Mouse (Mus musculus) MEL (cell line): Measurements from ENCODE around the gene Prrc2b. TPM values are rescaled to one million over a fixed set of nuclear protein-coding genes. Genes with fewer than 3 reads are reported as not detected.
A peak's percentile ranks its signal among the peaks of the same experiment; 100 is the strongest.

Experiments used
- DNase-seq: peaks from one replicate; pipeline ENCODE4 v3.0.0; 2011; ENCODE audit warnings: low read depth, low spot score
- H3K27ac ChIP-seq: 2 replicates; pipeline ENCODE4 v1.5.1; 2012; ENCODE audit warnings: low read depth, mild to moderate bottlenecking, control low read depth, low read length, moderate library complexity; ENCODE audit not compliant: control insufficient read depth
- H3K27me3 ChIP-seq, 2 experiments: fragments of 150-350 bp in 1 of 2; sonication (generic) in 1 of 2; 2 replicates each; pipeline ENCODE4 v1.6.1; 2012; ENCODE audit warnings: low read length in 2 of 2, mild to moderate bottlenecking in 2 of 2, improper control_type of control experiment in 1 of 2, moderate library complexity in 1 of 2; ENCODE audit not compliant: insufficient read depth in 2 of 2, control insufficient read depth in 1 of 2
- H3K36me3 ChIP-seq, 2 experiments: 2 replicates each; pipeline ENCODE4 v1.6.1; 2012 to 2014; ENCODE audit warnings: low read length in 2 of 2, improper control_type of control experiment in 1 of 2, inconsistent platforms in 1 of 2, mild to moderate bottlenecking in 1 of 2; ENCODE audit not compliant: insufficient read depth in 2 of 2, control insufficient read depth in 1 of 2
- H3K4me1 ChIP-seq, 2 experiments: fragments of 150-350 bp in 1 of 2; sonication (generic) in 1 of 2; 2 replicates each; pipeline ENCODE4 v1.6.1; 2012; ENCODE audit warnings: low read length in 2 of 2, improper control_type of control experiment in 1 of 2, mild to moderate bottlenecking in 1 of 2; ENCODE audit not compliant: insufficient read depth in 2 of 2, control insufficient read depth in 1 of 2
- H3K4me3 ChIP-seq, 2 experiments: fragments of 150-350 bp in 1 of 2; sonication (generic) in 1 of 2; 2 replicates each; pipeline ENCODE4 v1.5.1; 2012; ENCODE audit warnings: low read depth in 2 of 2, low read length in 2 of 2, mild to moderate bottlenecking in 2 of 2, moderate library complexity in 2 of 2, control low read depth in 1 of 2, improper control_type of control experiment in 1 of 2; ENCODE audit not compliant: control insufficient read depth in 1 of 2, insufficient read depth in 1 of 2
- H3K79me2 ChIP-seq: 2 replicates; pipeline ENCODE4 v1.6.1; 2012; ENCODE audit warnings: mild to moderate bottlenecking, low read length, moderate library complexity; ENCODE audit not compliant: control insufficient read depth, poor library complexity, insufficient read depth
- H3K9ac ChIP-seq: 2 replicates; pipeline ENCODE4 v1.6.1; 2012; ENCODE audit warnings: low read depth, mild to moderate bottlenecking, control low read depth, low read length, moderate library complexity; ENCODE audit not compliant: control insufficient read depth, poor library complexity, severe bottlenecking
- H3K9me3 ChIP-seq: fragments of 150-350 bp; sonication (generic); replicated peaks from 2 replicates; pipeline ENCODE4 v1.6.1; 2012; ENCODE audit warnings: mild to moderate bottlenecking, low read length, improper control_type of control experiment, moderate library complexity; ENCODE audit not compliant: insufficient read depth
- BHLHE40 ChIP-seq: IDR thresholded peaks from 2 replicates; pipeline ENCODE4 v1.6.1; 2012; ENCODE audit warnings: low read depth, mild to moderate bottlenecking, inconsistent platforms, low read length, improper control_type of control experiment, borderline replicate concordance
- CHD1 ChIP-seq: IDR thresholded peaks from 2 replicates; pipeline ENCODE4 v1.6.1; 2012; ENCODE audit warnings: low read depth, mild to moderate bottlenecking, inconsistent platforms, low read length, improper control_type of control experiment
- CHD2 ChIP-seq: IDR thresholded peaks from 2 replicates; pipeline ENCODE4 v1.6.1; 2011; ENCODE audit warnings: low read length, improper control_type of control experiment
- CTCF ChIP-seq, 3 experiments: IDR thresholded peaks in 2 of 3; conservative IDR thresholded peaks in 1 of 3; 2 replicates each; pipeline ENCODE4 v1.5.1; 2011 to 2012; ENCODE audit warnings: low read length in 3 of 3, low read depth in 2 of 3, mild to moderate bottlenecking in 2 of 3, improper control_type of control experiment in 1 of 3, inconsistent platforms in 1 of 3, mixed read lengths in 1 of 3, moderate library complexity in 1 of 3; ENCODE audit not compliant: control insufficient read depth in 1 of 3, insufficient read depth in 1 of 3, poor library complexity in 1 of 3, severe bottlenecking in 1 of 3
- E2F4 ChIP-seq: IDR thresholded peaks from 2 replicates; pipeline ENCODE4 v1.6.1; 2011; ENCODE audit warnings: low read depth, low read length, improper control_type of control experiment, borderline replicate concordance
- MAZ ChIP-seq: IDR thresholded peaks from 2 replicates; pipeline ENCODE4 v1.6.1; 2012; ENCODE audit warnings: low read depth, mild to moderate bottlenecking, inconsistent platforms, low read length, improper control_type of control experiment
- MEF2A ChIP-seq: IDR thresholded peaks from 2 replicates; pipeline ENCODE4 v1.6.1; 2014; ENCODE audit warnings: low read depth, mild to moderate bottlenecking, inconsistent platforms, low read length, improper control_type of control experiment; ENCODE audit not compliant: poor library complexity, insufficient replicate concordance, severe bottlenecking; ENCODE audit errors: extremely low read depth
- MXI1 ChIP-seq: IDR thresholded peaks from 2 replicates; pipeline ENCODE4 v1.6.1; 2011; ENCODE audit warnings: mild to moderate bottlenecking, low read depth, low read length, improper control_type of control experiment
- NELFE ChIP-seq: IDR thresholded peaks from 2 replicates; pipeline ENCODE4 v1.6.1; 2011; ENCODE audit warnings: low read depth, low read length, improper control_type of control experiment
- POLR2AphosphoS2 ChIP-seq: IDR thresholded peaks from 2 replicates; pipeline ENCODE4 v1.6.1; 2011; ENCODE audit warnings: low read length, improper control_type of control experiment
- POLR2AphosphoS5 ChIP-seq: IDR thresholded peaks from 2 replicates; pipeline ENCODE4 v1.6.1; 2012; ENCODE audit warnings: low read depth, borderline replicate concordance, mild to moderate bottlenecking, inconsistent platforms, low read length, moderate library complexity, mixed read lengths
- RAD21 ChIP-seq: IDR thresholded peaks from 2 replicates; pipeline ENCODE4 v1.6.1; 2011; ENCODE audit warnings: mild to moderate bottlenecking, low read depth, low read length, improper control_type of control experiment
- SIN3A ChIP-seq: IDR thresholded peaks from 2 replicates; pipeline ENCODE4 v1.6.1; 2012; ENCODE audit warnings: low read length, improper control_type of control experiment, inconsistent platforms
- SMC3 ChIP-seq: IDR thresholded peaks from 2 replicates; pipeline ENCODE4 v1.6.1; 2011; ENCODE audit warnings: low read depth, low read length, improper control_type of control experiment
- TCF12 ChIP-seq: IDR thresholded peaks from 2 replicates; pipeline ENCODE4 v1.6.1; 2014; ENCODE audit warnings: low read depth, mild to moderate bottlenecking, inconsistent platforms, low read length, improper control_type of control experiment, moderate library complexity
- UBTF ChIP-seq: IDR thresholded peaks from 2 replicates; pipeline ENCODE4 v1.6.1; 2012; ENCODE audit warnings: low read depth, mild to moderate bottlenecking, inconsistent platforms, low read length, improper control_type of control experiment, moderate library complexity, borderline replicate concordance; ENCODE audit not compliant: insufficient read depth
- ZC3H11A ChIP-seq: IDR thresholded peaks from 2 replicates; pipeline ENCODE4 v1.6.1; 2012; ENCODE audit warnings: low read depth, mild to moderate bottlenecking, inconsistent platforms, low read length, improper control_type of control experiment
- ZMIZ1 ChIP-seq: IDR thresholded peaks from 2 replicates; pipeline ENCODE4 v1.6.1; 2012; ENCODE audit warnings: low read depth, mild to moderate bottlenecking, inconsistent platforms, low read length, improper control_type of control experiment, moderate library complexity
- polyA plus RNA-seq, 2 experiments: library from polyadenylated mRNA; stranded (reverse) in 1 of 2; unstranded in 1 of 2; fragments of >175 nt in 1 of 2; fragments of >200 nt in 1 of 2; gene quantifications; 2 replicates each; pipeline versions ENCODE4 v1.2.1 to v1.2.4; 2012; ENCODE audit warnings: low replicate concordance in 2 of 2, low read depth in 1 of 2; ENCODE audit not compliant: insufficient read length in 2 of 2, insufficient read depth in 1 of 2, missing spikeins in 1 of 2
- total RNA-seq: library from RNA; depleted of rRNA; stranded (reverse); fragments of 300-350 nt; gene quantifications from 2 replicates; pipeline ENCODE4 v1.2.3, GENCODE M21; 2012

Prrc2b gene
- total and polyA plus RNA-seq, 3 experiments, result 14.8 to 42.9 (median 42.2) TPM

DNA sequence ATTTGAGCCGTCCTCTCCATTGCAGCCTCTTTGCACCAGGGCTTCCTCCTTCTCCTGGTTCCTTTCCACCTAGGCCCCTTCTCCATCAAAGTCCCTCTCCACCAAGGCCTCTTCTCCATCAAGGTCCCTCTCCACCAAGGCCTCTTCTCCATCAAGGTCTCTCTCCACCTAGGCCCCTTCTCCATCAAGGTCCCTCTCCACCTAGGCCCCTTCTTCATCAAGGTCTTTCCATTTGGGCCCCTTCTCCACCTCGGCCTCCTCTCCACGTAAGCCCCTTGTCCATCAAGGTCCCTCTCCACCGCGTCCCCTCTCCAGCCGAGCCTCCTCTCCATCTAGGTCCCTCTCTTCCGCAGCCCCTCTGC, 339 bp upstream of the Prrc2b start:
- TF ChIP-seq POLR2AphosphoS2 (no peak), RAD21 (no peak), MEF2A (no peak)
- no peaks in the 10 kb centered on the region for H3K27me3 ChIP-seq
- H3K79me2 ChIP-seq, result peaks cover 45% of the 10 kb centered on the region
- H3K4me3 ChIP-seq, result peak overlapping the region; percentile 46 to 90
- no peak overlapping the region for H3K27ac ChIP-seq
- peaks cover 12 to 39% of the 10 kb centered on the region in 2 experiments for H3K4me1 ChIP-seq
- peak; percentile 59 for DNase-seq
- peaks cover 0 to 27% of the 10 kb centered on the region in 2 experiments; a peak in 2 of 4 replicates for H3K36me3 ChIP-seq
- H3K9ac ChIP-seq, result peak overlapping the region; percentile 65
- no peaks in the 10 kb centered on the region for H3K9me3 ChIP-seq

DNA sequence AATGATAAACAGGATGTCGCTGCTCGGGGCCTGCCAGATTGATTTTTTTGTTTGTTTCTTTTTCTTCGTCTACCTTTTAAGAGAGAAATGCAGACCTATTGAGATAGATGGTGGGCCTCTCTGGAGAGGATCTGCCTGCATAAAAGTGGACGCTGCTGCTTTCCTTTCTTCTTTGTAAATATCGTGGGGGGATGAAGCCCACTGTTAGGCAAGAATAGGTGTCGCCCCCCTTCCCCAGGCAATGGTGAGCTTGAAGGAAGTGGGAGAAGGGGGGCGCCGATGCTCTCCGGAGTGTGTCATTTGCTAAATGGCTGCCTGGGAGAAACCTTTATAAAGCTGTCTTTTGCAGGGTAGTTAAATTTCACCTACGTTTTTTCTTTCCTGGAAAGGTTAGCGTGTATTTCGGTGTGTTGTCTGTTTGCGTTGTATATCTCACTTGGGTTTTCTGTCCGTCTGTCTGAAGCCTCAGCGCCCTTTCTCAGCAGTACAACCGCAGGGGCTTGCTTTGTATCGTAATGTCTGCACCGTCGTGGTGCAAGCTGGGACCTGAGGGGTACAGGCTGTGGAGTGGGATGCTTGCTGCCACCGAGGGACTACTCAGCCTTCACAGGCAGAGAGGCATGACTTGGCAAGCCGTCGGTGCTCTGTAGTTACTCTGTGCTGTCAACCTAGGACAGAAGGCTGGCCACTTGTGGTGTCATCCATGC, 931 bp downstream of the Prrc2b start:
- Histone ChIP-seq H3K79me2 (peaks cover 58% of the 10 kb centered on the region), H3K27ac (peak overlapping the region; percentile 52), H3K9ac (peak overlapping the region; percentile 94), H3K9me3 (no peaks in the 10 kb centered on the region), H3K27me3 (no peaks in the 10 kb centered on the region), H3K4me3 (peak overlapping the region; percentile 69 to 100), H3K36me3 (peaks cover 0 to 27% of the 10 kb centered on the region in 2 experiments; a peak in 2 of 4 replicates), H3K4me1 (peaks cover 12 to 34% of the 10 kb centered on the region in 2 experiments)
- DNase-seq, result peak; percentile 64
- 0 out of 2 replicates have a peak, but pooled peaks have one; percentile 31 for TF ChIP-seq MAZ
- peak; percentile 52 for TF ChIP-seq SIN3A
- TF ChIP-seq BHLHE40, result no peak
- no peak for TF ChIP-seq NELFE
- TF ChIP-seq UBTF, result 0 out of 2 replicates have a peak, but pooled peaks have one; percentile 6
- no peak for TF ChIP-seq CHD2
- no peak for TF ChIP-seq MEF2A
- TF ChIP-seq CHD1, result peak; percentile 82; the same call in 1 of the 2 replicates
- peak; percentile 24; the same call in 1 of the 2 replicates for TF ChIP-seq MXI1

DNA sequence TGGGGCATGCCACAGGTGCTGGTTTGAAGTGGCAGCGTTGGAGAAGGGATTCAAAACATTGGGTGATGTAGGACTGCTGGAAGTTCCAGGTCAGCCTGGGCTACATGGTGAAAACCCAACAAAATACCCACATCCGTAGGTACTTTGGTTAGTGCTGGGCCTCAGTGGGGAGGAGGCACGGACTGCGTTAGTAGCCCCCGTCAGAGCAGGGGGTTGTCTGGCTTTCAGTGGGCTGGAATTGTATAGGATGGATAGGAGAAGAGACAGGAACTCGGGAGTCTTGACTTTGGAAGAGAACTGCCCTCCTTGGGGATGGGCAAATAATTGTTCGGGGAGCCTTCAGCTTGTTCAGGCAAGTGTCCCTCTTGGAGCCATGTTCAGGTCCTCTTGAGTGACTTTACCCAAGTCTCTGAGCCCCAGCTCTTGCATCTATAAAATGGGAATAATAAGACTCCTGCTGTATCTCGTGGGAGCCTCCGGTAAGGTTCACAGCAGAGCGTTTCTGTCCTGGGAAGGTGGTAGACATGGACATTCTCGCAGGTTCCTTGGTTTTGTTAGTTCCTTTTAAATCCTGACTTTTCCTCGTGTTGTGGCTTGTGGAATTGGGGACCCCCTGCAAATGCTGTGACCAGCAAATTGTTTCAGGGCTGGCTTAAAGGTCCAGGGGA, 1.6 kb downstream of the Prrc2b start:
- H3K9me3 ChIP-seq, result no peaks in the 10 kb centered on the region
- no peak for TF ChIP-seq TCF12
- TF ChIP-seq POLR2AphosphoS5, result no peak
- no peak for TF ChIP-seq SMC3
- TF ChIP-seq CTCF (IDR thresholded peaks at IDR 0.05 in 2 of 3, conservative IDR thresholded peaks at IDR 0.05 in 1 of 3; ENCODE audit: control insufficient read depth in 1 of 3, insufficient read depth in 1 of 3, low read depth in 2 of 3, low read length in 3 of 3, poor library complexity in 1 of 3, severe bottlenecking in 1 of 3), result no peak
- TF ChIP-seq RAD21, result no peak
- no peak for TF ChIP-seq E2F4
- no peak for TF ChIP-seq ZC3H11A
- TF ChIP-seq ZMIZ1, result no peak
- H3K9ac ChIP-seq, result peak overlapping the region; percentile 94
- H3K27me3 ChIP-seq, result no peaks in the 10 kb centered on the region
- DNase-seq, result peak; percentile 24
- H3K79me2 ChIP-seq, result peaks cover 65% of the 10 kb centered on the region
- H3K4me3 ChIP-seq, result peak overlapping the region; percentile 69 to 100
- H3K27ac ChIP-seq, result no peak overlapping the region
- peaks cover 0 to 27% of the 10 kb centered on the region in 2 experiments; a peak in 2 of 4 replicates for H3K36me3 ChIP-seq
- peaks cover 12 to 33% of the 10 kb centered on the region in 2 experiments for H3K4me1 ChIP-seq
